Mouse (Mus musculus): ENCODE results near the gene Rfc1. TPM values are rescaled to one million over a fixed set of nuclear protein-coding genes. Genes with fewer than 3 reads are reported as not detected.

Rfc1 gene
- polyA plus RNA-seq, 1 experiment from 2014 or later, result 34.8 TPM

DNA sequence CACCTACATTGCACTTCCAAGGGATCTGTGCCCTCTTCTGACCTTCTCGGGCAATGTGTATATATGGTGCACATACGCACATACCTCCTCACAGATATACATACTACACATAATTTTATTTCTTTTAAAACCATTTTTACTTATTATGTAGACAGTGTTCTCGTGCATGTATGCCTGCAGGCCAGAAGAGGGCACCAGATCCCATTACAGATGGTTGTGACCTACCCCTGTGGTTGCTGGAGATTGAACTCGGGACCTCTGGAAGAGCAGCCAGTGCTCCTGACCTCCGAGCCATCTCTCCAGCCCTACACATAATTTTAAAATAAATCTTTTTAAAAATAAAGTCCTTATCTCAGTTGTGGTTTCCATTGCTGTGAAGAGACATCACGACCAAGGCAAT, 2.9 kb upstream of the Rfc1 start:
- Histone ChIP-seq H3K4me1 (replicated peaks) (peaks cover 21% of the 10 kb centered on the region), H3K4me3 (replicated peaks) (no peak overlapping the region), H3K9ac (no peak overlapping the region), H3K9me3 (replicated peaks) (no peaks in the 10 kb centered on the region), H3K4me2 (no peak overlapping the region), H3K27me3 (no peaks in the 10 kb centered on the region), H3K36me3 (replicated peaks) (0 out of 2 replicates have a peak, but pooled peaks cover 3% of the 10 kb centered on the region), H3K27ac (replicated peaks) (no peak overlapping the region)
- no peak for ATAC-seq (ENCODE audit: insufficient read depth)
- 54% methylated on average over 6 of the region's 6 CpGs for WGBS (ENCODE audit: insufficient replicate concordance)

- Histone ChIP-seq H3K27me3 (no peaks in the 10 kb centered on the region), H3K27ac (replicated peaks) (no peak overlapping the region), H3K4me2 (peak overlapping the region; percentile 87), H3K9ac (no peak overlapping the region), H3K9me3 (replicated peaks) (no peaks in the 10 kb centered on the region), H3K36me3 (replicated peaks) (peaks cover 16% of the 10 kb centered on the region), H3K4me3 (replicated peaks) (peak overlapping the region; percentile 75), H3K4me1 (replicated peaks) (peaks cover 23% of the 10 kb centered on the region)
- WGBS (ENCODE audit: insufficient replicate concordance), result 23% methylated on average over 4 of the region's 4 CpGs
- no peak for ATAC-seq (ENCODE audit: insufficient read depth)
Observed at GRCm38 (mm10) chr5:65336075-65336355, 545 bp upstream of the Rfc1 start.

DNA sequence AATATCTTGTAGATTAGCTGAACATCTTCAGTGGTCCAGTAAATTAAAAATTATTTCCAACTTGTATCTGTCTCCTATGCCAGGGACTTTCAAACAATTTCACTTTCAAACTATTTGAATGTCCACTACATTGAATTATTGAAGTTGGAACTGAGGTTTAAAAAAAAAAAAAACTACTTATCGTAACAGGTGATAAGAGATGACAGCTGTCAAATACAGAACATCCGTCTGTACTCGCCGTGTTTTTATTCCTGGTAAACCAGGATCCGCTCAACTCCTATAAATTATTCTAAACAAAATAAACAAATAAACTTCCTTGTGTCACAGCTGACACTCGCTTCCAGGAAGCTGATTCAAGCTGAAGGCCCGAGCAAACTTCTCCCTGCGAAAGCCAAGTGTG, 682 bp downstream of the Rfc1 start:
- Histone ChIP-seq H3K27ac (replicated peaks) (peak overlapping the region; percentile 79), H3K4me3 (replicated peaks) (peak overlapping the region; percentile 75), H3K4me2 (peak overlapping the region; percentile 87), H3K36me3 (replicated peaks) (peaks cover 16% of the 10 kb centered on the region), H3K9ac (peak overlapping the region; percentile 73), H3K27me3 (no peaks in the 10 kb centered on the region), H3K9me3 (replicated peaks) (no peaks in the 10 kb centered on the region), H3K4me1 (replicated peaks) (peaks cover 23% of the 10 kb centered on the region)
- no peak; the same call in 1 of the 2 replicates for ATAC-seq (ENCODE audit: insufficient read depth)
- WGBS (ENCODE audit: insufficient replicate concordance), result 1% methylated on average over 8 of the region's 8 CpGs

- peaks cover 16% of the 10 kb centered on the region for H3K36me3 ChIP-seq (replicated peaks)
- no peak overlapping the region for H3K27ac ChIP-seq (replicated peaks)
- H3K27me3 ChIP-seq, result no peaks in the 10 kb centered on the region
- H3K4me2 ChIP-seq, result no peak overlapping the region
- ATAC-seq (ENCODE audit: insufficient read depth), result no peak
- no peaks in the 10 kb centered on the region for H3K9me3 ChIP-seq (replicated peaks)
- 75% methylated on average over 3 of the region's 3 CpGs for WGBS (ENCODE audit: insufficient replicate concordance)
- H3K4me1 ChIP-seq (replicated peaks), result peaks cover 31% of the 10 kb centered on the region
- no peak overlapping the region for H3K9ac ChIP-seq
- H3K4me3 ChIP-seq (replicated peaks), result no peak overlapping the region
Observed at GRCm38 (mm10) chr5:65329971-65330370, 5.5 kb downstream of the Rfc1 start.

GRCm38 (mm10) chr5:65326212-65326611, 9.3 kb downstream of the Rfc1 start:
- no peaks in the 10 kb centered on the region for H3K27me3 ChIP-seq
- peaks cover 26% of the 10 kb centered on the region for H3K4me1 ChIP-seq (replicated peaks)
- H3K27ac ChIP-seq (replicated peaks), result peak overlapping the region; percentile 30; the same call in 1 of the 2 replicates
- peak overlapping the region; percentile 18 for H3K4me2 ChIP-seq
- 35% methylated on average over 5 of the region's 5 CpGs for WGBS (ENCODE audit: insufficient replicate concordance)
- H3K36me3 ChIP-seq (replicated peaks), result no peaks in the 10 kb centered on the region; the same call in 1 of the 2 replicates
- H3K9me3 ChIP-seq (replicated peaks), result no peaks in the 10 kb centered on the region
- H3K4me3 ChIP-seq (replicated peaks), result no peak overlapping the region
- H3K9ac ChIP-seq, result no peak overlapping the region
- no peak; the same call in 1 of the 2 replicates for ATAC-seq (ENCODE audit: insufficient read depth)

GRCm38 (mm10) chr5:65324758-65325355, 10.6 kb downstream of the Rfc1 start:
- Histone ChIP-seq H3K4me3 (replicated peaks) (no peak overlapping the region), H3K4me2 (no peak overlapping the region), H3K36me3 (replicated peaks) (no peaks in the 10 kb centered on the region; the same call in 1 of the 2 replicates), H3K9me3 (replicated peaks) (no peaks in the 10 kb centered on the region), H3K9ac (no peak overlapping the region), H3K27ac (replicated peaks) (no peak overlapping the region), H3K4me1 (replicated peaks) (peaks cover 26% of the 10 kb centered on the region), H3K27me3 (no peaks in the 10 kb centered on the region)
- no peak for ATAC-seq (ENCODE audit: insufficient read depth)
- 69% methylated on average over 3 of the region's 3 CpGs for WGBS (ENCODE audit: insufficient replicate concordance)

GRCm38 (mm10) chr5:65324271-65324670, 11.2 kb downstream of the Rfc1 start:
- Histone ChIP-seq H3K9me3 (replicated peaks) (no peaks in the 10 kb centered on the region), H3K27ac (replicated peaks) (no peak overlapping the region), H3K4me2 (no peak overlapping the region), H3K4me3 (replicated peaks) (no peak overlapping the region), H3K4me1 (replicated peaks) (peaks cover 26% of the 10 kb centered on the region), H3K36me3 (replicated peaks) (peaks cover 2% of the 10 kb centered on the region), H3K9ac (no peak overlapping the region), H3K27me3 (no peaks in the 10 kb centered on the region)
- WGBS (ENCODE audit: insufficient replicate concordance), result 84% methylated on average over 3 of the region's 3 CpGs
- ATAC-seq (ENCODE audit: insufficient read depth), result no peak

DNA sequence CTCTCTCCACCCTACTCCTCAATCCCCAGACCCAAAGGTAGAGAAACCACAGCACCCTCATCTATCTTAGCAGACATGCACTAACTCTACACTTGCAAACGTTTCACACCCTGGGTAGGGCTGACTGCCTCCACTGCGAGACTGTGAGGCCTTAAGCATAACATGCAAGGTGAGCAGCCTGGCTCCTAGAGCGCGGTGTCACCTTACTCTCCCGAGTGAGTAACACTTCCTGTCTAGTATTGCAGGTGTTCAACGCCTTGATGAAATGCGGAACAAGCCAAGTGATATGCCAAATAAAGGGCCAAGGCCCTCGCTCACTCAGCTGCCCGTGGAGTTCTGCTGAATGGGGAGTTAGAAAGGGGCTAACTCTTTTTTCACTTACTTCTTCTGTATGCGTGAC, 13.3 kb downstream of the Rfc1 start:
- Histone ChIP-seq H3K9ac (no peak overlapping the region), H3K27me3 (no peaks in the 10 kb centered on the region), H3K36me3 (replicated peaks) (peaks cover 20% of the 10 kb centered on the region), H3K4me3 (replicated peaks) (no peak overlapping the region), H3K27ac (replicated peaks) (no peak overlapping the region), H3K4me2 (no peak overlapping the region), H3K9me3 (replicated peaks) (no peaks in the 10 kb centered on the region), H3K4me1 (replicated peaks) (peaks cover 14% of the 10 kb centered on the region)
- no peak for ATAC-seq (ENCODE audit: insufficient read depth)
- 72% methylated on average over 10 of the region's 10 CpGs for WGBS (ENCODE audit: insufficient replicate concordance)

GRCm38 (mm10) chr5:65319176-65319575, 16.3 kb downstream of the Rfc1 start:
- 79% methylated on average over 9 of the region's 9 CpGs for WGBS (ENCODE audit: insufficient replicate concordance)
- no peaks in the 10 kb centered on the region for H3K27me3 ChIP-seq
- no peak for ATAC-seq (ENCODE audit: insufficient read depth)

GRCm38 (mm10) chr5:65308866-65309265, 26.6 kb downstream of the Rfc1 start:
- Histone ChIP-seq H3K9ac (no peak overlapping the region), H3K4me2 (no peak overlapping the region), H3K4me3 (replicated peaks) (no peak overlapping the region), H3K4me1 (replicated peaks) (no peaks in the 10 kb centered on the region), H3K27me3 (no peaks in the 10 kb centered on the region), H3K27ac (replicated peaks) (no peak overlapping the region), H3K9me3 (replicated peaks) (no peaks in the 10 kb centered on the region), H3K36me3 (replicated peaks) (peaks cover 77% of the 10 kb centered on the region)
- 72% methylated on average over 3 of the region's 3 CpGs for WGBS (ENCODE audit: insufficient replicate concordance)
- no peak for ATAC-seq (ENCODE audit: insufficient read depth)

More at GRCm38 (mm10) chr5:65319176-65319575, 16.3 kb downstream of the Rfc1 start:
- H3K9me3 ChIP-seq (replicated peaks), result no peaks in the 10 kb centered on the region
- H3K9ac ChIP-seq, result no peak overlapping the region
- 0 out of 2 replicates have a peak, but pooled peaks cover 3% of the 10 kb centered on the region for H3K4me1 ChIP-seq (replicated peaks)
- H3K4me3 ChIP-seq (replicated peaks), result no peak overlapping the region
- H3K27ac ChIP-seq (replicated peaks), result no peak overlapping the region
- peaks cover 44% of the 10 kb centered on the region for H3K36me3 ChIP-seq (replicated peaks)
- no peak overlapping the region for H3K4me2 ChIP-seq

- no peak for ATAC-seq (ENCODE audit: insufficient read depth)
- peaks cover 75% of the 10 kb centered on the region for H3K36me3 ChIP-seq (replicated peaks)
- WGBS (ENCODE audit: insufficient replicate concordance), result 85% methylated on average over 7 of the region's 7 CpGs
- no peak overlapping the region for H3K9ac ChIP-seq
- H3K4me3 ChIP-seq (replicated peaks), result no peak overlapping the region
- H3K4me1 ChIP-seq (replicated peaks), result no peaks in the 10 kb centered on the region
- no peak overlapping the region for H3K4me2 ChIP-seq
- H3K9me3 ChIP-seq (replicated peaks), result no peaks in the 10 kb centered on the region
- no peak overlapping the region for H3K27ac ChIP-seq (replicated peaks)
- H3K27me3 ChIP-seq, result no peaks in the 10 kb centered on the region
Observed at GRCm38 (mm10) chr5:65308208-65308607, 27.3 kb downstream of the Rfc1 start.

DNA sequence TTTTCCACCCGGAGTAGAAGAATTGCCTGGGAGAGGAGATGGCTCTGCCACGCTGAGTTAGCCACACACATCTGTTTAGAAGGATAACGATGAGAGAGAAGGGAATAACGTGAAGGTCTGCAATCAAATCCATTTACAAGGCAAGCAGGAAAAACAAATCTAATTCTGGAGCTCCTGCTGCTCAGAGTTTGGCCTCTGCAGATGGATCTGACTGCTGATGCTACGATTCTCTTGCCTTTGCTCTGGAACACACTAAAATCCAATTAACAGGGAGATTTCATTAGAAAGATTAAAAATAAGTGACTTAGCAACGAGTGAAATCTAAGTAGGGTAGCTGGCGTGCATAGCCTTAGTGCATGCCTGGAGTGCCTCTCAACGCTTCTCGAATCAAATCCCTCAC, 30.0 kb downstream of the Rfc1 start:
- ATAC-seq (ENCODE audit: insufficient read depth), result no peak
- H3K36me3 ChIP-seq (replicated peaks), result peaks cover 69% of the 10 kb centered on the region
- no peak overlapping the region for H3K4me3 ChIP-seq (replicated peaks)
- no peak overlapping the region for H3K27ac ChIP-seq (replicated peaks)
- H3K4me1 ChIP-seq (replicated peaks), result no peaks in the 10 kb centered on the region; the same call in 1 of the 2 replicates
- no peak overlapping the region for H3K9ac ChIP-seq
- 81% methylated on average over 9 of the region's 9 CpGs for WGBS (ENCODE audit: insufficient replicate concordance)
- H3K27me3 ChIP-seq, result no peaks in the 10 kb centered on the region
- no peaks in the 10 kb centered on the region for H3K9me3 ChIP-seq (replicated peaks)
- H3K4me2 ChIP-seq, result no peak overlapping the region

Data from liver, embryonic 15.5 days (tissue).